Mouse (Mus musculus): ENCODE measurements at regions not wholly inside any gene's neighbourhood (a gene's known extent, or its start where the extent isn't known, plus 50 kb on each side); places are given as distances from the start of the nearest gene placed in this dataset.

DNA sequence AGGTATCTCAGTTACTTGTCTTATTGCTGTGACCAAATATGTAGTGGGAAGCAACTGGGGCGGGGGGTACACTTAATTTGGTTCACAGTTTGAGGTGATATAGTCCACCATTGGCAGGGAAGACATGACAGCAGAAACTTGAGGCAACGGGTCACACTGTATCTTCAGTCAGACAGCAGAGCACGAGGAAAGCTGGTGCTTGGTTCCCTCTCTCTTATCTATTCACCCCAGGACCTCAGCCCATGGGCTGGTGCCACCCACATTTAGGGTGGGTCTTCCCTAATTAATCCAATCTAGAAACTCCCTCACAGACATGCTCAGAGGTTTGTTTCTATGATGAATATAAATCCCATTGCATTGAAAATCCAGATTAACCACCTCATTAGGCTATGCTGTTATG is 56.5 kb downstream of the Otud1 start:
- intact Hi-C loops (cut with DNase I), result no loop called here
- no peak for DNase-seq (ENCODE audit: extremely low spot score in 1 of 2, low spot score in 2 of 2)

DNA sequence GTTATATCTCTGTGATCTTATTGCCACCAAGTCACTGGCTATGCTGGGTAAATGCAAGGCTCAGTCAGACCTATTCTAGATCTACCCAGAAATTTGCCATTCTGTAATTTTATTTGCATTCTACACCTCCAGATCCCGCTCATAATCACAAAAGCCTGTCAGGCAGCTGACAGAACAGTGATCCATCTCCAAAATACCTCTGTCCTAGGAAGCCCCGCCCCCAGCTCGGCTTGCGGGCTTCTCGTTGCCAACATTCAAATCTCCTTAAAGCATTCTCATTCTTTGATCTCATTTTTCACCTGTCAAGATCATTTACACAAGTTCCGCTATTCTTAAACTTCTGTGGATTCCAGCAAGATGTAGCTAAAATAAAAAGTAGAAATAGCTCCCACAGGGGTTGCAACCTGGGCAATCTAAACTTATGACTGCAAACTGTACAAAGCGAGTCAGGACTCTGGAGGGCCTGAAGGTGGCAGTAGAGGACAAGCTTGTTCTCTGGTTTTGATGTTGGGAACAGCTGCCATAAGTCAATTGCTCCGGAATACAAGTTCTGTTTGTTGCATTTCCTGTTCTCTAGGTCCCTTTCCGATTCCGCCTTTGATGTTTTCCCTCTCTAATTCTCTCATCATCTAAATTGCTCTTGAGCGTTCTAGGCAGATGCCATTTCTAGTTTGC is 58.1 kb downstream of the Otud1 start:
- intact Hi-C loops (cut with DNase I), result loop anchor here (5.0 kb wide), 1 partner anchor 192 kb away; the partner anchor contains the start of gene Etl4
- DNase-seq (ENCODE audit: extremely low spot score in 1 of 2, low spot score in 2 of 2), result peak; percentile 68 to 77

DNA sequence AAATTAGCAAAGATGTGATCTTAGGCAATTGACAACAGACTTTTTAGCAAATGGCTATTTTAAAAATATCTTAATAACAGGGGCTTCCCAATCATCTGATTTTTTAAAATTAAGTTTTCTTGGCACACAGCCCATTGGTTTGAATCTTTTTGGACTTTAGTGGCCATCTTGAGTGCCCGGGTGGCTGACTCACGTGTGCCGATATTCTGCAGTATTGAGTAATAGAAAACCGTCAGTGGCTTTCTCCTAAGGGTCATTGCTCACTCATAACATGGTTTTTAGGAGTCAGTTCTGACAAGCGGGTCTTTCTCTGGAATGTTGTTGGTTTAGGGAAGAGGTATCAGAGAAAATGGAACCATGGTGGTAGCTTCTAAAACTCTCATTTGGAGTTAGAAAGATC is 58.8 kb downstream of the Otud1 start:
- intact Hi-C loops (cut with DNase I), result loop anchor here (5.0 kb wide), 1 partner anchor 191 kb away; the partner anchor contains the start of gene Etl4
- DNase-seq (ENCODE audit: extremely low spot score in 1 of 2, low spot score in 2 of 2), result no peak

DNA sequence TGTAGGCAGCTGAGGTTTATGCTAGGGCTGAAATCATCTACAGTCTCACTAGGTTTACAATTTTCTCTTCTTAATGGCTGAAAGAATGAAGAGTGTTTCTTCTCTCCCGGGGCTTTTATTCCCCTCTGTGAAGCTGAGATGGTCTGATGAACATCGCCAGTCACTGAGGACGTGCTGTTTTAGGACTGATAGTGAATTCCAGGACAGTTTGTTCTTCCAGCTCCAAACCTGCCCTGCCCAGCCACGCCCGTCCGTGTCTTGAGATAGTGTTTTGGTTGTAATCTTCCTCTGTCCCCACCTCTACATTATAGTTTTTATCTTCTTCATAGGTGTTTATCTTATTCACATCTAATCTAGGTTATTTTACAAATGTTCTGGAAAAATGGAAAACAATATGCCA is 68.5 kb downstream of the Otud1 start:
- DNase-seq (ENCODE audit: extremely low spot score in 1 of 2, low spot score in 2 of 2), result no peak
- intact Hi-C loops (cut with DNase I), result loop anchor here (5.0 kb wide), 1 partner anchor 199 kb away; no protein-coding TSS in a partner anchor

DNA sequence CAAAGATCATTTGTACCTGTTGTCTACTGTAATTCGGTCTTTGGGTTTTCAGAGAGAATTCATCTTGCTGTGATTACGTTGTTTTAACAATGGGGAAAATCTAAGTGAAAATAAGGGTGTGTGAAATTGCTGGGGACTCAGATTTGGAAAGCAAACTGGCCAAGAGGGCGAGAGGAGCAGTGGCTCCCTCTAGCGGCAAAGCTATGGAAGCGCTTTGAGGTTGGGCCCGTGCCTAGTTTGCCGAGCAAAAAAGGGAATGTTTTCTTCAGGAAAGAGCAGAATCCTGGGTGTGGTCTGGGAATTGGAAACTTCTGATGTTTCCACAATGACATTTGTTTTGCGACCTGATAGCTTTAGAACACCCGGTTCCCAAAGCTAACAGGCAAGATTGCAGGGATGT is 69.4 kb downstream of the Otud1 start:
- intact Hi-C loops (cut with DNase I), result loop anchor here (5.0 kb wide), 1 partner anchor 200 kb away; no protein-coding TSS in a partner anchor
- peak in 1 of 2 experiments; percentile 31 for DNase-seq (ENCODE audit: extremely low spot score in 1 of 2, low spot score in 2 of 2)

DNA sequence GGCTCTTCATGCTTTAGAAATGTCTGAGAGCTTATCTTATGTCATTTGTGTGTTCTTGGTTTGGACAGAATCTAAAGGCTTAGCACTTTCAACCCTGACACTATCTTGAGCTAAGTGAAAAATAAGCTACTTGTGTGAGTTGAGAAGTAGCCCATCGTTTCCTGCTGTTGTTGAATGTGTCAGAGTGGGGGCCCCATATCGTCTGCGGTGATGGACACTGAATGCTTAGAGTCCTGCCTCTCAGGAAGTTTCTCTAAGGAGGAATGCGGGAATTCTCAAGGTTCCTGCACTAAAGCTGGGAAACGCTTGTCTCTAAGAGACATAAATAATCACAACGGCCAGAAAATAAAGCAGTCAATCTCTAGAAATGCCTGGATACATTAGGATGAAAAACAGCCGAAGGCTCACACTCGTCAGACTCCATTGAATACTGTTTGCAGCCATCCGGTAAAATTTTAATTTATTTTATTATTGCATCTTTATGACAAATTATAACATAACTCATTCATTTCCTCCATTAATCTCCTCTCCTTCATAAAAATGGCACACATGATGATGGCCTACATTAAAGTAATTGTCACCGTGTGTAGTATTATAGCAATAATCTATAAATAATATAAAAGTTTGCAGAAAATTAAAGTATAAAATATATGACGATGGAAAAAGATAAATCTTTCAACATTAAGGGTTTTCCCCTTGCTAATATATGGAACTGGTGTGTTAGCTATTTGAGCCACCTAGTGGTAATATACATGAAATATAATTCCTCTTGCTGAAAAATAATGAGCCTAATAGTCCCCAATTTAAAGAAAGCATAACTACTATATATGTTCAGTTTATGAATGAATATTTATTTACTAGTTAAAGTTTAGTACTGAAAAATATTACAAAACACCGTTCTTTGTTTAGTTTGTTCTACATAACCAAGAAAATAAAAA is 75.6 kb downstream of the Otud1 start:
- intact Hi-C loops (cut with DNase I), result no loop called here
- DNase-seq (ENCODE audit: extremely low spot score in 1 of 2, low spot score in 2 of 2), result no peak

DNA sequence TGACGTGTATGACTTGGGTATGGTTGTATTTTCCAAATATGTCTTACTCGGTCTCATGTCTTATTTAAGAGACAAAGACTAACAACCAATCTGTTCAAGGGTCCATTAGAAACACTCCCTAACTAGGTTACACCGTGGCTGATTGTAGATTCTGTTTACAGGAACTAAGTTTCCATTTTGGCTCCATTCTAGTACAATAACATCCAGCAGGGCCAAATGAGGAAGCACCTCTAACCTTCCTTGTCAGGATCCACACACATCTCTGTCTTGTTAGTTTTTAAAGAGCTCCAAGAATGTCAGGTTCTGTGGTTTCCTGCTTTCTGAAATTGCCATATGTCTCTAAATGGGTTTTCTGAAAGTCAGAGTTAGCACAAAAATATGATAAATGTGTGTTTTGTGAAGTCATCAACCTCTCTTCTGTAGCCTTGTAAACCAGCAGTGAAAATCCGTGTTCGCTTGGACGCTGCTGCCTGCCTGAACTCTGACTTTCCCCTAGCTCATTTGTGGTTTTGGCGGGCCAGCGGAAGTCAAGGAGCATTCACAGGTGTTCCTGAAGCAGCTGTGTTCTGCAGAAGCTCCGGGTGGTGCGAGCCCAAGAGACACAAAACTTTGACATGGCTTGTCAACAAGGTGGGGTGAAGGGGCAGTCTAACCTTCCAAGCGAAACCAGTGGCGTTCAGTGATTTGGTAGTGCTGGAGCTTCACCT is 76.8 kb downstream of the Otud1 start:
- intact Hi-C loops (cut with DNase I), result no loop called here
- no peak for DNase-seq (ENCODE audit: extremely low spot score in 1 of 2, low spot score in 2 of 2)

DNA sequence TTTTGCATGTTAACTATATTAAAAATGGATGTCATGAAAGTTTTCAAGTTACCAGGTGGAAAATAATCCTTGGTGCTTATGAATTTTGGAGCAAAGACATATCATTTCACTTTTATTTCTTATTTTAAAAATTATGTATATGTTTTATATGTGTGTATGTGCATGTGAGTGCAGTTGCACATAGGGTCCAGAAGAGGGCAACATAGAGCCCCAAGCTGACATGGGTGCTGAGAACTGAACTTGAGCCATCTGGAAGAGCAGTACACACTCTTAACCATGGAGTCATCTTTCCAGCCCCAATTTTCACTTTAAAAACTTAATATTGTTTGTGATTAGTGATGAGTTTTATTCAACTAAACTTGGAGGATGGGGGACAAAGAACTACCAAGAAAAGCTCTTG is 84.0 kb downstream of the Otud1 start:
- no peak for DNase-seq (ENCODE audit: extremely low spot score in 1 of 2, low spot score in 2 of 2)
- intact Hi-C loops (cut with DNase I), result no loop called here

DNA sequence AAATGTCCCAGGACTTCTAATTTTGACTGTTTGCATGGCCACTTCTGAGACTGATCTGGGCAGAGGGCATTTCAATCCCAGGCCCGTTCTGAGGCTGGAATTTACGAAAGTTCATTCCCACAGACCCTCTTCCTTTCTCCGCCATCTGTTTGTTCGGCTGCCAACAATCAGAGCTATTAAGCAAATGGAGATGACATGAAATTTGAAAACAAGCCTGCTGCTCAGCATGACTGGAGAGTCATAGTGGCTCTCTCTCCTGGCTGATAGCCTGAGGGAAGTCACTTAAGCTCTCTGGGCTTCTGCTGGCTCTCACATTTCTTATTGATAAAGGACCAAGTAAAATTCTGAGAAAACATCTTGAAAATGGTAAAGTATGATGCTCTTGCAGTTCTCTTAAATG is 85.9 kb downstream of the Otud1 start:
- no peak for DNase-seq (ENCODE audit: extremely low spot score in 1 of 2, low spot score in 2 of 2)

DNA sequence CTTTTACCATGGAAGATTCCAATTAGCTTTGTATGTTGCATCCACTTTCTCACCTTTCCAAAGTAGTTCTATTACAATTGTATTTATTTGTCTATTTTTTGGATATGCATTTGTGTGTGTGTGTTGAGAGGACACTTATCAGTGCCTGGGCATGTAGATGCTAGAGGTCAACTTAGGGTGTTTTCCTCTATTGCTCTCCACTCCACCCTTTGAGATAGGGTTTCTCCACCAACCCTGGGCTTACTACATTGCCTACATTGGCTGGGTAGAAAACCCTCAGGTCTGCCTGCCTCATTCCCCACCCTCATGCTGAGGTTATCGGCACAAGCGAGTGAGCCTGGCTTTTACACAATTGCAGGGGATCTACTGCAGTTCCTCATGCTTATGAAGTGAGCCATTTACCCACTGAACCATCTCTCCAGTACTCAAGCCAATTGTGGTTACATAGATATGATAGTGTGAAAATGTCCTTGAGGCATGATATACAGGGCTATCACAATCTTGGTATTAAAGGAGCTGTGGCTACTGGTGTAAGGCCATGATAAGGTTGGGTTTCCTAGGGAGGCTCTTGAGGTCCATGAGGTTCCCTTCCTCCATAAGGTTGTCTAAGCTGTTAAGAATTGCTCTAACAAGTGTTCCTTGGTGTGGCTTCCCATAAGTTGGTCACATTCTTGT is 87.6 kb downstream of the Otud1 start:
- intact Hi-C loops (cut with DNase I), result no loop called here
- DNase-seq (ENCODE audit: extremely low spot score in 1 of 2, low spot score in 2 of 2), result no peak

More for the DNA sequence above, 85.9 kb downstream of the Otud1 start:
- intact Hi-C loops (cut with DNase I), result no loop called here

DNA sequence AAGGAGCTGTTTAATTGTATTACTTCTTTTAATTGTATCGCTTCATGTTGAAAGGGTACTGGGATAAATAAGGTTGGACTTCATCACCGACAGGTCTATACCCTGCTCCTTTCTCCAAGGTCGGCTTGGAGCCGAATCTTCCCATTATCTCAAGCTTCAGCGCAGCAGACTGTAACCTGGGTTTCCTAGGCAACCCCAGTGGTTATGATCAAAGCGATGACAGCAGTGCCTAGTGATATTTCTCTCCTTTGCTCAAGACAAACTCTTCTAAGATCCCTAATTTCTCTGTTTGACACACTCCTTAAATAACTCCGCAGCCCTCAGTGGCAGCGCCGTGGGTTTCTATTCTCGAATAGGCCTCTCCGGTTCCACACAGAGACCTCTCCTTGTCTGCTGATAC is 95.2 kb downstream of the Otud1 start:
- DNase-seq (ENCODE audit: extremely low spot score in 1 of 2, low spot score in 2 of 2), result no peak
- intact Hi-C loops (cut with DNase I), result no loop called here

DNA sequence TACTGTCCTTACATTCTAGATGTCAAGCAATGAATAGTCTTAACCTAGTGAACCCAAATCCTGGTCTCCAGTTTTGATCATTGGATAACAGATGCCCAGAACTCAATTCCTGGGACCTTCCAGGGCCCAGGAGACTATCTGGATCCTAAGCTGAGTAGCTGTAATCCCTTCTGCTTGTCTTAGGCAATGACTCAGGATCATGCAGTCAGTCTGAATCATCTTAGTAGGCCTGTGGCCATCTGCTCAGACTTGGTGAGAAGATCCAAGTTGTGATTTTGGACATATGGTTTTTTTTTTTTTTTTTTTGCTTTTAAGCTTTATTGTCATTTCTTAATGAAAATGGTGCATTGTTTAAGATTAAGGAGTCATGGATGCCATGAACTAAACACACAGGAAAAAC is 95.9 kb downstream of the Otud1 start:
- intact Hi-C loops (cut with DNase I), result no loop called here
- no peak for DNase-seq (ENCODE audit: extremely low spot score in 1 of 2, low spot score in 2 of 2)

DNA sequence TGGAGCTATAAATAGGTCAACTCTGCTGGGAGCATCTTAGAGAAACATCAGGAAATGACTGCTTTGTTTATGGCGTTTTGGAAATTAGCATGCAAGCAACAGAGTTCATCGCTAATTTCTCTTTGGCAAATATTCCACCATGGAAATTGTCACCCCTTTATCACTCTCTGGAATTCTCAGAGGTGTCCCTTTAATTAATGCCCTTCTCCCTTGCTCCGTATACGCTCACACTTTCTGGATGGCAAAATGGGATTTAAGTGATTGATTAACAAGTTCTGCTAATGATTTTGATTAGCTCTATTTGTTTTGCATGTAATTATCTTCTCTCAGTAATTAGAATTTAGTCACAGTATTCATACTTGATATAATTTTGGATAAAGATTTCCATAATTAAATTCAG is 100.4 kb downstream of the Otud1 start:
- intact Hi-C loops (cut with DNase I), result loop anchor here (5.0 kb wide), 1 partner anchor 144 kb away; no protein-coding TSS in a partner anchor
- no peak for DNase-seq (ENCODE audit: extremely low spot score in 1 of 2, low spot score in 2 of 2)

DNA sequence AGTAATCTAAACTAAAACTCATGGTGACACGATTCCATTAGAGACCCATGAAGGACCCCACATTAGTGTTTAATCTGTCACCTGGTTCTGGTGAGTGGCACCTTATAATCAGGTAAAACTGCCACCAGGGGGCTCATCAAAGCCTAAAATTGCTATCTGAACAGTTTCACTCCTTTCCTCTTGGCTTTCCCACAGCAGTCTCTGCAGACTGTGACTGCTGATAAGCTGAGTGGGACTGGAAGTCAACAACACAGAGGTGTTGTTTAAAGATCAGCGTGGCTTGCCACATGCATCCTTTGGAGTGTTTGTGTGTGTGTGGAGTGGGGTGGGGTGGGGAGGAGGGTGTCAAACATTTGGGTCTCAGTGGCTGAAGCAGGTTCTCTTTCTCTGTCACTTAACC is 101.6 kb downstream of the Otud1 start:
- intact Hi-C loops (cut with DNase I), result loop anchor here (5.0 kb wide), 1 partner anchor 143 kb away; no protein-coding TSS in a partner anchor
- DNase-seq (ENCODE audit: extremely low spot score in 1 of 2, low spot score in 2 of 2), result no peak

DNA sequence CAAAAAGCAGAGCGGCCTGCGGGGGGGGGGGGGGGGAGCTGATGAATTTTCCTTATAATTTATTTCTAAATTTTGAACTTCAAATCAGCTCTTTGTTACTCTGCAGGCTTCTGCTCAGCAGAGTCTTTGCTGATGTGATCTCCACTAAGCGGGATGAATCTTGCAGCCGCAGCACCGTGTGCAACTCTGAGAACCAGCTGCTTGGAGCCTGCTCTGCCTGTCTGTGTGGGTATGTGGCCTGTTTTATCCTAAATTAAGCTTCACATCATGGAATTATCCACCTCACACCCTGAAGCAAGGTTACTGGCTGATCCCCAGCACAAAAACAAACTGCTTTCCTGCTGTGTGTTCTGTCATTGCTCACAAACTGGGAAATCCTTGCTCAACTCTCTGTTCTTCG is 102.0 kb downstream of the Otud1 start:
- DNase-seq (ENCODE audit: extremely low spot score in 1 of 2, low spot score in 2 of 2), result no peak
- intact Hi-C loops (cut with DNase I), result loop anchor here (5.0 kb wide), 1 partner anchor 143 kb away; no protein-coding TSS in a partner anchor

DNA sequence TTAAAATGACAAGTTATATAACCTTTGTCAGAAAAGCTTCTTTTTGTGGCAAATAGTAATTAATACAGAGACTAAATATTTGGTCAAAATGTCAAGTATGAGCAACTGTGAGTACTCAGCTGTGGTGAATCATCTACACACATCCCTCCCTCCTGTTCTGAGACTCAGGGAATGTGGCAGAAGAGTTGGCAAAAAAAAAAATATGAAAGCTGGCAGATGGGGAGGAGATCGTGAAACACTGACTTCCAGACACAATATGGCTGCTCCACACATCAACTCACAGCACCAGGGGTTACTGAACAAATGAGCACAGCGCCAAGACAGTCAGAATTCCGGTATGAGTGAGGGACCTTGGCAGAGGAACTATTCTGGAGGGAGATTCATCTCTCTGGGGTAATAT is 105.4 kb downstream of the Otud1 start:
- intact Hi-C loops (cut with DNase I), result no loop called here
- no peak for DNase-seq (ENCODE audit: extremely low spot score in 1 of 2, low spot score in 2 of 2)

DNA sequence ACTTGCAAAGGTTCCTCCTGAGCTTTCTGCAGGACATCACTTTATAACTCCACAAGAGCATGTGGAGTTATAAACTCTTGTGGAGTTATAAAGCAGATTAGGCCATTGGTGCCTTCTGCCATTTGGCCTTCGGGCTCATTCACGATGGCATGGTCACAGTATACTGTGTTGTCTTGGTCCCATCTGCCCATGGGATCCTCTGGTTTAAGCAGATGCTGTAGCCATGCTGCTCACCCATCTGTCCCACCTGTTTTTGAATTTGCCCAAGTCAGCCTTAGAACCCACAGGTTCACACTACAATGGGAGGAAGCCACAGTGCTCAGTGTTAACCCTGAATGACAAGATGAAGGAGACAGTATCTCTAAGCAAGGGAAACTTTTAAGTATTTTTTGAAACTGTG is 124.7 kb upstream of the Etl4 start:
- DNase-seq (ENCODE audit: extremely low spot score in 1 of 2, low spot score in 2 of 2), result no peak
- intact Hi-C loops (cut with DNase I), result no loop called here

DNA sequence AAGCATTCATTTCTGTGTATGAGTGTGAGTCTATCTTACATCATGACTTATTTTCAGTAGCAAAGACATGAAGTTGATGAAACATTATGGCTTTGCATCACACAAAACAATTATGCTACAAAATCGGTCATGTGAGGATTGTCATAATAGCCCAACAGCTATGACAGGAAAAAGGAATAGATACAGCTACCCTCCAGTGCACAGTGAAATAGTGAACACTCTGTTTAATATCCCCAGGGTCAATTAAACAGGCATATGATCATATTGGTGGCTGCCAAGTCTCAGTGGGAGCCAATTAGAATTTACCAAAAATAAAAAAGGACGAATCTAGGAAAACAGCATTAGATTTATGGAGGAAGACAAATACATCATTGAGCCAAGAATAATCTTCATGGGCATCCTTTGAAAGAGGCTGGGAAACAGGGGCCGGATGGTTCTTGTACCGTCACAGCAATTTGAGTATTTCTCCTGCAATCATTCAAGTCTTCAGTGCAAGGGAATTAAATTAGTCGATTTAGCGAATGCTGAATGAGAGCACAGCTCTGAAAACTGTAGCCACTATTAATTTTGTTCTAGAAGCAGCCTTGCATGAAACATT is 123.8 kb upstream of the Etl4 start:
- DNase-seq (ENCODE audit: extremely low spot score in 1 of 2, low spot score in 2 of 2), result no peak
- intact Hi-C loops (cut with DNase I), result no loop called here
